Mouse (Mus musculus): Measurements from ENCODE around the gene Ndufs3. TPM values are rescaled to one million over a fixed set of nuclear protein-coding genes. Genes with fewer than 3 reads are reported as not detected.

Ndufs3 gene
- polyA plus RNA-seq, 1 experiment from 2014 or later, result 216 TPM

DNA sequence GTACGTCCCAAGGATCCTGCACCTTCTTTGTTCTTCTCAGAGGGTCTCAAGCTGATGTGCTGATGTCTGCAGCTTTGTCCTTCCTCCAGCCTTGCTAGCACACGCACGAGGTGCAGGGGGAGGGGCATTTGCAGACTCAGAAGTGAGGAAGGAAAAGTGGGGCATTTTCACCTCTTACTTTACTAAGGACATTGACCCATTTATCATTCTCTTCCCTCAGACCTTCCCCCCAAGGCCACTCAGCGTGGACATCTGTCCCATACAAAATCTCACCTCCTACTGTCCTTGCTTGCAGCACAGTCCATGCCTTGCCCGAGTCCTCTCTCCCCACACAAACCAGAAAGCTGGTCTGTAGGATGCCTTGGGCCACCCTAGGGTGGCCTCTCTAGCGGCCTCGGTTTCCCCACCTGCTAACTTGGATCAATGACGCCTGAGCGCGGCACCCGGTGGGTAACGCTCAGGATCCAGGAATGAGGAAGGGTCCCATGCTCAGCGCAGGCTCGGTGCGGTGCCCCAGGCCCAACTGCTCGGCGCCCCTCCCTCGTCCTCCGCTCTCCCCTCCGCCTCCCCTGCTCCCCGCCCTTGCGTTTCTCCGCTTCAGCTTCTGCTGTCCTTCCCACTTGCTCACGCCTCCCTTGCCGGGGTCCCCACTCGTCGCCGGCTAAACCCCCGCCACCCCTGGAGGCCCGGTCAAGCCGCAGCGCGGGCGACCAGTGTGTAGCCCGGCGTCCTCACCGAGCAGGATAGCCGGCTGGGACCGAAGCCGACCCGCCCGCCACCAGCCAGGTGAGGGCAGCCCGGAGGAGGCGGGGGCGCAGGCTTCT, 19.2 kb downstream of the Ndufs3 start, which contains the start of gene C1qtnf4:
TSS of gene C1qtnf4 (plus strand) at position 643 of the 824 bp plus-strand sequence.
- CTCF ChIA-PET, result interaction anchor here (1.1 kb wide), 1 partner anchor 13 kb away, joined by 3 read pairs; no protein-coding TSS in a partner anchor
- H3K27me3 ChIP-seq, result peaks cover 5% of the 10 kb centered on the region
- no peak for TF ChIP-seq CTCF (IDR thresholded peaks at IDR 0.05)
- ATAC-seq (no peak), DNase-seq (ENCODE audit: low read depth, low spot score) (no peak)
- POLR2A ChIA-PET, result no interaction called here
- in situ Hi-C loops (cut with MboI; ENCODE audit: low pct_unique_long_range_greater_than_20kb), result no loop called here

DNA sequence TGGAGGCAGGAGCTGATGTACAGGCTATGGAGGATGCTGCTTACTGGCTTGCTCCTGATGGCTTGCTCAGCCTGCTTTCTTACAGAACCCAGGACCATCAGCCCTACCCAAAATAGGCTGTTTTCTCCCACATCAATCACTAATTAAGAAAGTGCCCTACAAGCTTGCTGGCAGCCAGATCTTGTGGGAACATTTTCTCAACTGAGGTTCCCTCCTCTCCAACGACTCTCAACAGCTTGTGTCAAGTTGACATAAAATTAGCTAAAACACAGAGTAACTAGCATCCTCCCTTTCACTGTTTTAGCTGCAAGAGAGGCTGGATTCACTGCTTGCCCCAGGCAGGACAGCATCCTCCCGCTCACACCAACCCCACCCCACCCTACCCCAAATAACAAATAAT, 22.8 kb downstream of the Ndufs3 start:
- ATAC-seq (no peak), DNase-seq (ENCODE audit: low read depth, low spot score) (no peak)
- in situ Hi-C loops (cut with MboI; ENCODE audit: low pct_unique_long_range_greater_than_20kb), result no loop called here
- CTCF ChIA-PET, result interaction anchor here (1.4 kb wide), 1 partner anchor 12 kb away, joined by 3 read pairs; no protein-coding TSS in a partner anchor
- no peak for TF ChIP-seq CTCF (IDR thresholded peaks at IDR 0.05)
- peaks cover 5% of the 10 kb centered on the region for H3K27me3 ChIP-seq
- POLR2A ChIA-PET, result interaction anchor here (1.2 kb wide), 1 partner anchor 14 kb away, joined by 3 read pairs; no protein-coding TSS in a partner anchor

DNA sequence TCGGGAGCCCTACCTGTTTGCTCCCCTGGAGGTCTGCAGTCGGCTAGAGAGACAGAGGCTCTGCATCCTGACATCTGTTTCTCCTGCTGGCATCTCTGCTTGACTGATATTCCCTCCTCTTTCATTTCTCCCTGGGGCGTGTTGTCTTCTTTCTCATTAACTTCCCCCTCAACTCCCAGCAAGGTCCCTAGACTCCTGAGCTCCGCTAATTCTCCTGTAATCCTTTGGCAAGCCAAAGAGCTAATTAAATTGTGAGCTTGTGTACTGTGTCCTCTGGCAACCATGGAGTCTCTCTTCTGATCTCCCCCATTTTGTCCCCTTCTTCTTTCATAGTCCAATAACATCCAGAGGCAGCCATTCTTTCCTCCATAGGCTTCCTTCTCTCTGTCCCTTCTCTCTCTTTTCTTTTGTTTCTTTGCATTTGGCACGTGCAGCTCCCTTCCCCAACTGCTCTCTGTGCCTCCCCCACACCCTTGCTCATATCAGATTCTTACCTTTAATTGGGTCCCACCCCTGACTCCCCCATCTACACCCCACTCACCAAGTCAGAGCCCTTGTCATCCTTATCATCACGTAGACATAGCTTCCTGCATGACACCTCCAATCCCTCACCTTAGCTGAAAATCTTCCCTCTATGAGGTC, 24.4 kb downstream of the Ndufs3 start:
- ChIA-PET POLR2A (no interaction called here), CTCF (interaction anchor here (0.8 to 1.7 kb wide), 2 partner anchors 13 to 15 kb away, joined by 4 to 5 read pairs; no protein-coding TSS in a partner anchor)
- ATAC-seq, result no peak
- H3K27me3 ChIP-seq, result peaks cover 5% of the 10 kb centered on the region
- no peak for TF ChIP-seq CTCF (IDR thresholded peaks at IDR 0.05)
- DNase-seq (ENCODE audit: low read depth, low spot score), result no peak
- in situ Hi-C loops (cut with MboI; ENCODE audit: low pct_unique_long_range_greater_than_20kb), result no loop called here

DNA sequence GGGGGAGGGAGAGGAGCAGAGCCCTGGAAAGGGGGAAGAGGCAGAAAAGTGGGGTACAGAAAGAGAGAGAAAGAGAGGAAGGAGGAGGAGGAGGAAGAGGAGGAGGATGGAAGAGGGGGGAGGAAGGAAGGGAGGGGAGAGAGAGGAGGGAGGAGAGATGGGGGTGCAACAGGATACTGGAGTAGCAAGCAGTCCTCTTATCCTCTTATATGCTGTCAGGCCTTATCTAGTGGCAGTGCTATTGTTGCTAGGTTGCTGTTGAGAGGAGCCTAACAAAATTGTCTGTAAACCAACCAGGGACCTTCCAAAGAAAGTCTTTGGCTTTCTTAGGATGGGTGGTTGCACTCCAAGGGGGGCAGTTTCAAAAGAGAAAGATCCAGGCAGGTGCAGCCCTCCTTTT, 25.2 kb downstream of the Ndufs3 start:
- CTCF ChIA-PET, result interaction anchor here (1.7 to 2.8 kb wide), 3 partner anchors 13 to 16 kb away, joined by 5 to 20 read pairs (median 5); no protein-coding TSS in a partner anchor
- DNase-seq (ENCODE audit: low read depth, low spot score), result no peak
- no peak for TF ChIP-seq CTCF (IDR thresholded peaks at IDR 0.05)
- in situ Hi-C loops (cut with MboI; ENCODE audit: low pct_unique_long_range_greater_than_20kb), result no loop called here
- ATAC-seq, result no peak
- POLR2A ChIA-PET, result no interaction called here
- peaks cover 5% of the 10 kb centered on the region for H3K27me3 ChIP-seq

DNA sequence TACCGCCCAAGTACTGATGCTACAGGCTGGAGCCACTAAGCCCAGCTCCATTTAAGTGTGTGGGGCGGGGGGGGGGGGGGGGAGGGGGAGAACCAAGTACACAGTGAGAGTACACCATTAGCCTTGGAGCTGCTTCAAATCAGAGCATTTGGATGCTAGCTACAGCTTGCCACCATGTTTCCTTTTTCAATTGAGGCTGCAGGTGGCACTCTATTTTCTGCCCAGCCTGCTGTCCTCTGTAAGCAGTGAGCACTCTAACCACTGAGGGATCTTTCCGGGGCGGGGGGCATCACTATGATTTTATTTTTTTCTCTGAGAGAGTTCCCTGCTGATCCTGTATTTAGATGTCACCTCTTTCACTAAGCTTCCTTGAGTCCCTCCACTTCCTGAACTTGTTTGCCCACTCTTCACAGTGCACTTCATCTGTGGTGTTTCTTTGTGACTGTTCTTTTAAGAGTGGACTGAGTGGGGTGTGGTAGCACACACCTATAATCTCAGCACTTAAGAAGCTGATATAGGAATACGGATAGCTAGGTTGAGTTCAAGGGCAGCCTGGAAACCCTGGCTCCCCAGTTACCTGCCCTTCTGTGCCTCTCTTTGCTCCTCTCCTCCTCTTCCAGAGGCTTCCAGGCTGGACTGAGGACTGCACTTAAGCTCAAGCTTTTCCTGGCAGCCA, 26.9 kb downstream of the Ndufs3 start:
- ChIA-PET POLR2A (interaction anchor here (1.3 kb wide), 1 partner anchor 9 kb away, joined by 3 read pairs; no protein-coding TSS in a partner anchor), CTCF (interaction anchor here (1.2 to 2.8 kb wide), 3 partner anchors 9 to 17 kb away, joined by 3 to 20 read pairs (median 5); no protein-coding TSS in a partner anchor)
- ATAC-seq, result no peak
- H3K27me3 ChIP-seq, result no peaks in the 10 kb centered on the region
- DNase-seq (ENCODE audit: low read depth, low spot score), result no peak
- in situ Hi-C loops (cut with MboI; ENCODE audit: low pct_unique_long_range_greater_than_20kb), result no loop called here
- TF ChIP-seq CTCF (IDR thresholded peaks at IDR 0.05), result no peak

DNA sequence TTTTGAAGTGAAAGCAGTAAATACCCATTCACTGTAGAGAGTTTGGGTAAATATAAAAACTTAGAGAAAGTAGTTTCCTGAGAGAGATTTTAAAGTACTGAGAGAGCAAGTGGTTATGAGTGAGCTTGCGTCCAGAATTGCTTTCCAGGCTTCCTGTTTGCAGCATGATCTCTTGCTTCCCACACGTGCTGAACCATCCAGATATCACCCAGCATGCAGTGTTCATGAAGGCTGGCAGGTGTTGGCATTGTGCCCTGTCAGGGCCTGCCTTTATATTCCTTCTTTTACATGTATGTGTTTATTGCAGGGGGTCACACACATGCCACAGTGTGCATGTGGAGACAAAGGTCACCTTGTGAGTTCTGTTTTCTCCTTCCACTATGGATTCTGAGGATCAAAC, 29.4 kb downstream of the Ndufs3 start:
- no peak for DNase-seq (ENCODE audit: low read depth, low spot score)
- no peak for ATAC-seq
- in situ Hi-C loops (cut with MboI; ENCODE audit: low pct_unique_long_range_greater_than_20kb), result no loop called here
- POLR2A ChIA-PET, result no interaction called here
- no peaks in the 10 kb centered on the region for H3K27me3 ChIP-seq
- TF ChIP-seq CTCF (IDR thresholded peaks at IDR 0.05), result no peak
- CTCF ChIA-PET, result interaction anchor here (1.2 kb wide), 1 partner anchor 11 kb away, joined by 3 read pairs; no protein-coding TSS in a partner anchor

DNA sequence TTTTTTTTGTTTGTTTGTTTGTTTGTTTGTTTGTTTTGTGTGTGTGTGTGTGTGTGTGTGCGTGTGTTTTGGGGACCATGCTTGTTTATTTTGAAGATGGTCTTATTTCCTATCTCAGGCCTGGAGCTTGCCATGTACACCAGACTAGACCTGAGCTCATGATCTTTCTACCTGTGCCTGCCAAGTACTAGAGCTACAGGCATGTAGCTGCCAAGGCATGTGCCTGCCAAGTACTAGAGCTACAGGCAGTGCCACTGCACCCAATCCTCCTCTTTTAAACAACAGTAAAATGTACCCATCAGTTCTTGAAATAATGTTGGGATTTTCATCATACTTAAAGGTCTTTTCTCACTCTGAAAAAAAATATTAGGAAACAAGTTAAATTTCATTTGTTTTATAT, 30.6 kb downstream of the Ndufs3 start:
- no peaks in the 10 kb centered on the region for H3K27me3 ChIP-seq
- in situ Hi-C loops (cut with MboI; ENCODE audit: low pct_unique_long_range_greater_than_20kb), result no loop called here
- ChIA-PET CTCF (no interaction called here), POLR2A (interaction anchor here (1.1 kb wide), 1 partner anchor 20 kb away, joined by 3 read pairs; no protein-coding TSS in a partner anchor)
- DNase-seq (ENCODE audit: low read depth, low spot score) (no peak), ATAC-seq (no peak)
- no peak for TF ChIP-seq CTCF (IDR thresholded peaks at IDR 0.05)

DNA sequence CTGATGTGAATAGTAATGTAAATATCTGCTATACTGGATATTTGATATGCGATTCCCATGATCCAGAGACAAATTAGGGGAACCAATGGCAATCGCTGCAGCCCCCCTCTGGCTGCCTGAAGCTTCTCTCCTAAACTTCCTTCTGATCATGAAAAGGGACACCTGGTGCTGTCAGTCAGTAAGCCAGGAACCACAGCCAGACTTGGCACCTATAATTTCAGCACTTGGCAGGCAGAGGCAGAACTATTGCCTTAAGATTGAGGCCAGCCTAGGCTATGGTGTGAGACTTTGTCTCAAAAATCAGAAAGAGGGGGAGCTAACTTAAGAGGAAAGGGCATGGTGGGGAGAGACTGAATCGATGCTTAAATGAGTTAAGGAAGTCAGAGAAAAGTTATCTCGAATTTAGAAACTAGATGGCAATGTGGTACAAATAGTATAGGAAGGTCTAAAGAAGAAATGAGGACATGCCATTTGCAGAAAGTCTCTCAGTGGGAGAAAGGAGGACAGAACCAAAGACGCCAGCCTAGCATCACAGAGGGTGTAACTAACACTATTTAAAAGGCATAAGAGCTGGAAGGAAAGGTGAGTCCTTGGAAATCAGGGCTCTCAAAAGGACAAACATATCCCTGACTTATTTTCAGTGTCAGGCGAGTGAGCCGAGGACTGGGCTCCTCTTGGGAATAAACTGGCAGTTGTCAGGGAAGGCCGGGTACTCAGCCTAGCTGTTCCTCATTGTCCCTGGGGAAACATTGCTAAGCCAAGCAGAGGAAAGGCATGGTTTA, 33.3 kb downstream of the Ndufs3 start:
- H3K27me3 ChIP-seq, result no peaks in the 10 kb centered on the region
- ChIA-PET CTCF (interaction anchor here (0.8 to 1.7 kb wide), 5 partner anchors 12 to 45 kb away, joined by 3 to 4 read pairs (median 3); partner anchors contain the start of gene C1qtnf4), POLR2A (no interaction called here)
- no peak for TF ChIP-seq CTCF (IDR thresholded peaks at IDR 0.05)
- in situ Hi-C loops (cut with MboI; ENCODE audit: low pct_unique_long_range_greater_than_20kb), result no loop called here
- ATAC-seq, result no peak
- no peak for DNase-seq (ENCODE audit: low read depth, low spot score)

DNA sequence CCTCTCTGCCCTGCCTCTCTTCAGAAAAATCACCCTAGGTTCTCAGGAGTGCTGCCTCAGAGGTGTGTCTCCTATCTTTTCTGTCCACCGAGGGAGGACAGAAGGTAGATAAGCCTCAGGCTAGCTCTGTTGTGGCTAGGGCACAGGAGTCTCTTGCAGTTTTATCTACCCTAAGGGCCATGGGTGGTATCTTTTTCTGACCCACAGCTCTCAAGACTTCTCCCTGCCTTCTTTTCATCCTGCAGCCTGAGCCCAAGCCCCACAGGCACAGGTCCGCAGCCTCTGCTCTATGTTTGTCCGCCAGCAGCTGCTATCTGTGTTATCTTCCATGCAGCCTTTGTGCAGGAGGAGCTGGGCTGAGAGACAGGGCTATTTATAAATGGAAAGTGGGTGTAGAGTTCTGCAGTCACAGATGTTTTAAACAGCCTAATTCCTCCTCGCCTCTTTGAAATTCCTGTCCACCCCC, 34.5 kb downstream of the Ndufs3 start:
- no peak for DNase-seq (ENCODE audit: low read depth, low spot score)
- TF ChIP-seq CTCF (IDR thresholded peaks at IDR 0.05), result no peak
- H3K27me3 ChIP-seq, result no peaks in the 10 kb centered on the region
- ChIA-PET POLR2A (interaction anchor here (1.0 kb wide), 1 partner anchor 34 kb away, joined by 3 read pairs; no protein-coding TSS in a partner anchor), CTCF (interaction anchor here (1.3 to 1.5 kb wide), 2 partner anchors 12 to 46 kb away, joined by 3 read pairs; no protein-coding TSS in a partner anchor)
- in situ Hi-C loops (cut with MboI; ENCODE audit: low pct_unique_long_range_greater_than_20kb), result no loop called here
- ATAC-seq, result no peak
